Mouse (Mus musculus) left cerebral cortex, postnatal 4 days (tissue): ENCODE data around the gene Nmt1. TPM values are rescaled to one million over a fixed set of nuclear protein-coding genes. Genes with fewer than 3 reads are reported as not detected.

Source experiments
- DNase-seq: peaks from one replicate; pipeline ENCODE4 v3.0.0-alpha.2; 2022
- intact Hi-C: fragments of 180-260 bp; cut with DNase I; formaldehyde crosslinking; loops from one replicate; pipeline ENCODE4 v1.15.1; 2025
- total RNA-seq, 2 experiments: library from RNA; stranded (reverse); gene quantifications; 2 replicates each; pipeline ENCODE4 v1.2.3; 2021

The Nmt1 gene
- total RNA-seq, 2 experiments from 2014 or later, result 60.3 to 67.8 TPM

GRCm38 (mm10) chr11:103103621-103104020 lies 75.6 kb downstream of the Nmt1 start:
- intact Hi-C loops, result no loop called here

GRCm38 (mm10) chr11:103104469-103104868 lies 76.5 kb downstream of the Nmt1 start:
- intact Hi-C loops, result no loop called here
- no peak for DNase-seq

More at GRCm38 (mm10) chr11:103103621-103104020, 75.6 kb downstream of the Nmt1 start:
- no peak for DNase-seq

GRCm38 (mm10) chr11:103105180-103105725 lies 77.3 kb downstream of the Nmt1 start:
- intact Hi-C loops, result no loop called here
- no peak for DNase-seq

- intact Hi-C loops, result no loop called here
- no peak for DNase-seq
Observed at GRCm38 (mm10) chr11:103105810-103106209, 77.8 kb downstream of the Nmt1 start.

- DNase-seq, result no peak
- intact Hi-C loops, result no loop called here
Observed at GRCm38 (mm10) chr11:103106386-103106785, 78.4 kb downstream of the Nmt1 start.

- intact Hi-C loops, result no loop called here
- no peak for DNase-seq
Observed at GRCm38 (mm10) chr11:103111301-103111700, 83.3 kb downstream of the Nmt1 start.

GRCm38 (mm10) chr11:103111881-103112551 lies 84.0 kb downstream of the Nmt1 start:
- DNase-seq, result peak; percentile 41
- intact Hi-C loops, result no loop called here

GRCm38 (mm10) chr11:103112552-103112912 lies 84.5 kb downstream of the Nmt1 start:
- no peak for DNase-seq
- intact Hi-C loops, result no loop called here

- DNase-seq, result no peak
- intact Hi-C loops, result no loop called here
Observed at GRCm38 (mm10) chr11:103113005-103113404, 85.0 kb downstream of the Nmt1 start.

GRCm38 (mm10) chr11:103113771-103114170 lies 85.8 kb downstream of the Nmt1 start:
- DNase-seq, result no peak
- intact Hi-C loops, result no loop called here

- DNase-seq, result no peak
- intact Hi-C loops, result no loop called here
Observed at GRCm38 (mm10) chr11:103114270-103114943, 86.4 kb downstream of the Nmt1 start.

GRCm38 (mm10) chr11:103115163-103116007 lies 87.4 kb downstream of the Nmt1 start:
- peak; percentile 83 for DNase-seq
- intact Hi-C loops, result loop anchor here (5.0 kb wide), 1 partner anchor 42 kb away; no protein-coding TSS in a partner anchor

- intact Hi-C loops, result loop anchor here (5.0 kb wide), 1 partner anchor 41 kb away; no protein-coding TSS in a partner anchor
- DNase-seq, result peak; percentile 100
Observed at GRCm38 (mm10) chr11:103116008-103116818, 88.2 kb downstream of the Nmt1 start, which contains the start of gene Hexim1. Gene Hexim1, plus strand, starts transcription at chr11:103116231.

GRCm38 (mm10) chr11:103116959-103117590 lies 89.1 kb downstream of the Nmt1 start:
- peak; percentile 82 for DNase-seq
- intact Hi-C loops, result loop anchor here (5.0 kb wide), 1 partner anchor 40 kb away; no protein-coding TSS in a partner anchor

- intact Hi-C loops, result loop anchor here (5.0 kb wide), 1 partner anchor 40 kb away; no protein-coding TSS in a partner anchor
Observed at GRCm38 (mm10) chr11:103117591-103118009, 89.6 kb downstream of the Nmt1 start.

More at GRCm38 (mm10) chr11:103117591-103118009, 89.6 kb downstream of the Nmt1 start:
- peak; percentile 46 for DNase-seq
